Mouse (Mus musculus) neural tube, embryonic 11.5 days (tissue): ENCODE results near the gene Aqp1. TPM values are rescaled to one million over a fixed set of nuclear protein-coding genes. Genes with fewer than 3 reads are reported as not detected.

Experiments
- ATAC-seq: fragments of 200-750 bp; cut with Nextera tagmentation; 2 replicates; pipeline ENCODE4 v1.8.0; 2017; ENCODE audit warnings: moderate number of reproducible peaks, mild to moderate bottlenecking, moderate TSS enrichment, moderate library complexity; ENCODE audit not compliant: insufficient read depth, low FRiP score, low TSS enrichment
- DNase-seq: peaks from one replicate; pipeline ENCODE4 v3.0.0-alpha.2; 2015; ENCODE audit warnings: low spot score
- H3K27ac ChIP-seq: fragments of 300-500 bp; sonication (generic); 2 replicates; pipeline ENCODE4 v1.5.1; 2014; ENCODE audit warnings: low read depth, mild to moderate bottlenecking, low read length
- H3K27me3 ChIP-seq: fragments of 300-500 bp; sonication (generic); 2 replicates; pipeline ENCODE4 v1.6.1; 2014; ENCODE audit warnings: mild to moderate bottlenecking, low read length, mixed read lengths; ENCODE audit not compliant: control insufficient read depth, insufficient read depth
- H3K36me3 ChIP-seq: fragments of 300-500 bp; sonication (generic); 2 replicates; pipeline ENCODE4 v1.6.1; 2014; ENCODE audit warnings: mild to moderate bottlenecking, low read length, moderate library complexity, mixed read lengths; ENCODE audit not compliant: control insufficient read depth, insufficient read depth
- H3K4me1 ChIP-seq: fragments of 300-500 bp; sonication (generic); 2 replicates; pipeline ENCODE4 v1.6.1; 2014; ENCODE audit warnings: low read length, mixed read lengths; ENCODE audit not compliant: control insufficient read depth, insufficient read depth
- H3K4me2 ChIP-seq: fragments of 300-500 bp; sonication (generic); 2 replicates; pipeline ENCODE4 v1.6.1; 2014; ENCODE audit warnings: low read depth, mild to moderate bottlenecking, moderate library complexity
- H3K4me3 ChIP-seq: fragments of 300-500 bp; sonication (generic); 2 replicates; pipeline ENCODE4 v1.5.1; 2014; ENCODE audit warnings: low read depth, low read length
- H3K9ac ChIP-seq: fragments of 300-500 bp; sonication (generic); 2 replicates; pipeline ENCODE4 v1.6.1; 2014; ENCODE audit warnings: mild to moderate bottlenecking, low read length
- H3K9me3 ChIP-seq: fragments of 300-500 bp; sonication (generic); 2 replicates; pipeline ENCODE4 v1.6.1; 2016; ENCODE audit warnings: low read length; ENCODE audit not compliant: control insufficient read depth
- WGBS: fragments of 180-500 bp; shearing (Covaris S2); extraction: QIAGEN DNeasy Blood & Tissue Kit; methylation state at CpG from one replicate; pipeline ENCODE4 v1.1.7; 2014; 5-methylcytosine and 5-hydroxymethylcytosine counted together
- polyA plus RNA-seq: library from polyadenylated mRNA; unstranded; fragments of >200 nt; fragmentation: Nextera tagmentation; extraction: Ambion mirVana; gene quantifications from 2 replicates; pipeline ENCODE4 v1.2.1, GENCODE M21; 2014

Aqp1 gene
- polyA plus RNA-seq, 1 experiment from 2014 or later = 0.08 TPM

DNA sequence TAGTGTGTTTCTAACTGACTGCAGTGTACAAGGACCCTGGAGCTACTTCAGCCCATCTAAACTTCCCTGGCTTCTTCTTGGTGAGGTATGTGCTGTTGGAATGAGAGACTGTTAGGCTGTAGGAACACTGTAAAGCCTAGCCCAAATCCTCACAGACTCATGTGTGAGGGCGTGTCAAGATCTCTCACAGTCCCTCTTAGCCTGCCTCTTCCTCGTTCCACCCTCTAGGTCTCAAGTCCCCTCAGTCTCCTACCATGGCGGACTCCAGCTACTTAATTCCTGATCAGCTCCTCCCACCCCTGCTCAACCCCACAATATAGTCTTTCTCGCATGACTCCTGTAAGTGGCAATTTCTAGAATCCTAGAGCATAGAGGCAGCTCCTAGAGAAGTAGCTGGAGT lies 13.0 kb downstream of the Aqp1 start:
- 90% methylated on average over 4 of the region's 4 CpGs for WGBS
- Histone ChIP-seq H3K9ac (no peak overlapping the region), H3K9me3 (no peaks in the 10 kb centered on the region), H3K27me3 (no peaks in the 10 kb centered on the region), H3K4me2 (no peak overlapping the region), H3K4me3 (no peak overlapping the region), H3K4me1 (no peaks in the 10 kb centered on the region), H3K27ac (no peak overlapping the region), H3K36me3 (no peaks in the 10 kb centered on the region)
- DNase-seq = no peak
- no peak for ATAC-seq

DNA sequence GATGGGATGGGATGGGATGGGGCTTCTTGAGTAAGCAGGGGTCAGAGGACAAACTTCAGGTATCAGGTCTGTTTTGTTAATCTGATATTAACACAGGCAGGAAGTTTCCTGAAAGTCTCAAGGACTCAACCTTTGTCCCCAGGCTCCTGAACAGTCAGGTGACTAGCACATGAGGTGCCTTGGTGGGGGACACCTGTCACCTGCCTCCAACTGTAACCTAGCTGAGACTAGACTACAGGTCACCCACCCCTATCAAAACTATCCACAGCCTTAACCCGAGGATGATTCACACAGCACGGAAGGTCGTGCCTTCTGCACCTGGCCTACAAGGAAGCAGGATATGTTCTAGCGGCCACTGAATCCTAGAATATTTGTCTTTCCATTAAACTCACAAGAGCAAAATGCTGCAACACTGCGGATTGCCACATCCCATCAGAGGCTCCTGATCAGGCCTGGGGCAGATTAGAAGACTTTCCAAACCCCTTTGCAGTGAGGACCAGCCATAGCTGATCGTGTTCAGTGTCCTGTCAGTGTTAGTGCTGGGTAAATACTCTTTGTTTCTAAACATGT lies 14.2 kb downstream of the Aqp1 start:
- WGBS = 90% methylated on average over 6 of the region's 6 CpGs
- no peak for DNase-seq

DNA sequence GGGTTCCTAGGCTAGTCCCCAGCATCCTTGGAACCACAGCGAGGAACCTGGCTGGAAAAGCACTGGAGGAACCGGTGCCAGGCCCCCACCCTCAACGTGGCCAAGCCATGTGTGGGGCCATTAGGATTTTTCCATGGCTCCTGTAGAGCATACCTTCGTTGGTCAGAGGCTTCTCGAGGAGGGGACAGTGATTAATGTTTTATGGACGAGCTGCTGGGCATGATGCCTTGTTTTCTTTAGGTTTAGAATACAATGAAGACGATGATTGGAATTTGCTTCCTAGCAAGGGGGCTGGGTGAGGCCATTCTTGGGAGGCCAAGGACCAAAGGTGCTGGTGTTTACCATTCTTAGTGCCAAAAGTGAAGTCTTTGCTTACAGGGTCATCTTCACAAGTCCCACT lies 15.5 kb downstream of the Aqp1 start:
- WGBS = 66% methylated on average over 7 of the region's 7 CpGs

More for the DNA sequence above, 14.2 kb downstream of the Aqp1 start:
- H3K4me3 ChIP-seq = no peak overlapping the region
- no peak overlapping the region for H3K9ac ChIP-seq
- no peaks in the 10 kb centered on the region for H3K9me3 ChIP-seq
- no peak for ATAC-seq
- no peaks in the 10 kb centered on the region for H3K27me3 ChIP-seq
- H3K36me3 ChIP-seq = no peaks in the 10 kb centered on the region
- no peaks in the 10 kb centered on the region for H3K4me1 ChIP-seq
- no peak overlapping the region for H3K27ac ChIP-seq
- no peak overlapping the region for H3K4me2 ChIP-seq

GRCm38 (mm10) chr6:55353711-55354445 lies 17.6 kb downstream of the Aqp1 start:
- no peaks in the 10 kb centered on the region for H3K4me1 ChIP-seq
- H3K36me3 ChIP-seq = no peaks in the 10 kb centered on the region
- H3K9ac ChIP-seq = no peak overlapping the region
- ATAC-seq (no peak), DNase-seq (no peak)
- H3K27me3 ChIP-seq = no peaks in the 10 kb centered on the region
- H3K4me3 ChIP-seq = no peak overlapping the region
- H3K9me3 ChIP-seq = no peaks in the 10 kb centered on the region
- 83% methylated on average over 12 of the region's 12 CpGs for WGBS
- H3K27ac ChIP-seq = no peak overlapping the region
- H3K4me2 ChIP-seq = no peak overlapping the region

More for the DNA sequence above, 15.5 kb downstream of the Aqp1 start:
- H3K4me2 ChIP-seq = no peak overlapping the region
- no peak overlapping the region for H3K27ac ChIP-seq
- ATAC-seq = no peak
- H3K9ac ChIP-seq = no peak overlapping the region
- H3K27me3 ChIP-seq = no peaks in the 10 kb centered on the region
- no peaks in the 10 kb centered on the region for H3K4me1 ChIP-seq
- H3K36me3 ChIP-seq = no peaks in the 10 kb centered on the region
- H3K4me3 ChIP-seq = no peak overlapping the region
- DNase-seq = no peak
- no peaks in the 10 kb centered on the region for H3K9me3 ChIP-seq

GRCm38 (mm10) chr6:55354456-55355117 lies 18.4 kb downstream of the Aqp1 start:
- no peak overlapping the region for H3K27ac ChIP-seq
- no peaks in the 10 kb centered on the region for H3K36me3 ChIP-seq
- H3K9ac ChIP-seq = no peak overlapping the region
- H3K4me1 ChIP-seq = no peaks in the 10 kb centered on the region
- H3K27me3 ChIP-seq = no peaks in the 10 kb centered on the region
- 75% methylated on average over 4 of the region's 4 CpGs for WGBS
- DNase-seq (no peak), ATAC-seq (no peak)
- H3K4me2 ChIP-seq = no peak overlapping the region
- no peaks in the 10 kb centered on the region for H3K9me3 ChIP-seq
- no peak overlapping the region for H3K4me3 ChIP-seq

GRCm38 (mm10) chr6:55355575-55355974 lies 19.3 kb downstream of the Aqp1 start:
- 87% methylated on average over 7 of the region's 7 CpGs for WGBS
- no peak overlapping the region for H3K4me3 ChIP-seq
- DNase-seq (no peak), ATAC-seq (no peak)
- no peaks in the 10 kb centered on the region for H3K36me3 ChIP-seq
- H3K27ac ChIP-seq = no peak overlapping the region
- no peaks in the 10 kb centered on the region for H3K9me3 ChIP-seq
- no peaks in the 10 kb centered on the region for H3K27me3 ChIP-seq
- H3K4me1 ChIP-seq = no peaks in the 10 kb centered on the region
- no peak overlapping the region for H3K4me2 ChIP-seq
- H3K9ac ChIP-seq = no peak overlapping the region

- H3K4me3 ChIP-seq = no peak overlapping the region
- WGBS = 60% methylated on average over 5 of the region's 5 CpGs
- H3K9me3 ChIP-seq = no peaks in the 10 kb centered on the region
- no peak overlapping the region for H3K9ac ChIP-seq
- no peaks in the 10 kb centered on the region for H3K4me1 ChIP-seq
- ATAC-seq (no peak), DNase-seq (no peak)
- H3K27me3 ChIP-seq = no peaks in the 10 kb centered on the region
- H3K4me2 ChIP-seq = no peak overlapping the region
- H3K36me3 ChIP-seq = no peaks in the 10 kb centered on the region
- H3K27ac ChIP-seq = no peak overlapping the region
Observed at GRCm38 (mm10) chr6:55356017-55356703, 19.9 kb downstream of the Aqp1 start.

DNA sequence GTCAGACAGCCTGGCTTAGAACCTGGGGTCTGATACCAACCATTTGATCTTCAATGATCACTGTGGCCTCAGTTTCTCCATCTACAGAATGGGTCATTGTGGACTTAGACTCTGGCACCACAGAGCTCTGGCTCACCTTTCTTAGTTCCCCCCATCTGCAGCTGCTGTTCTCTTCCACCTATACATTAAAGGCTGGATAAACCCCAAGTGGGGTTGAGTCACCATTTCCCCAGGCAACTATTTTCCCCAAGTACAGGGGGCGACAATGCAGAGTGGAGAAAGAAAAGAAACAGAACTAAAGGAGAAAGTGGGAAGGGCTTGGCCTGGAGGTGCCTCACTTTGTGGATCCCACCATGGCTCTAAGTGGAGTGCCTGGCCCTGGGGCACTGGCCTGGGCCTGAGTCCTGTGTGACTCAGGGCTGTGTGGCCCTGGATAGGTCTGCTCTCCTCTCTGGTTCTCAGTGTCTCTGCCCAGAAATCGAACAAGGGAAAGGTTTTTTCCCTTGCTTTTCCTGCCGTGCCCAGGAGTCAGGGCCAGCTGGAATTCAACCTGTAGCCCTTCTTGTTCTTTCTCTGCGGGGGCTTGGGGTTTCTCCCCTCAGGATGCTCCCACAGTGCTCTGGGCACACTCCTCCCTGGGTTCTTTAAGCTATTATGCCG lies 20.9 kb downstream of the Aqp1 start:
- no peak overlapping the region for H3K4me2 ChIP-seq
- H3K4me3 ChIP-seq = no peak overlapping the region
- H3K27ac ChIP-seq = no peak overlapping the region
- ATAC-seq (no peak), DNase-seq (no peak)
- no peaks in the 10 kb centered on the region for H3K9me3 ChIP-seq
- no peaks in the 10 kb centered on the region for H3K27me3 ChIP-seq
- H3K4me1 ChIP-seq = no peaks in the 10 kb centered on the region
- no peak overlapping the region for H3K9ac ChIP-seq
- WGBS = 77% methylated on average over 5 of the region's 5 CpGs
- no peaks in the 10 kb centered on the region for H3K36me3 ChIP-seq
